Mouse (Mus musculus) E14TG2a.4 (cell line): ENCODE data around the gene Tpra1.
A peak's percentile ranks its signal among the peaks of the same experiment; 100 is the strongest.

ENCODE experiments used
- H3K27me3 ChIP-seq: 2 replicates; pipeline ENCODE4 v1.6.1; 2014; ENCODE audit warnings: low read length, control low read depth; ENCODE audit not compliant: insufficient read depth
- H3K36me3 ChIP-seq: 2 replicates; pipeline ENCODE4 v1.6.1; 2014; ENCODE audit warnings: low read length, control low read depth; ENCODE audit not compliant: insufficient read depth
- H3K4me1 ChIP-seq: replicated peaks from 2 replicates; pipeline ENCODE4 v1.6.1; 2014; ENCODE audit warnings: low read depth, low read length, control low read depth
- H3K4me3 ChIP-seq: replicated peaks from 2 replicates; pipeline ENCODE4 v1.5.1; 2014; ENCODE audit warnings: mild to moderate bottlenecking, low read length
- H3K9me3 ChIP-seq: 2 replicates; pipeline ENCODE4 v1.6.1; 2014; ENCODE audit warnings: low read length, control low read depth
- CTCF ChIP-seq: conservative IDR thresholded peaks from 2 replicates; pipeline ENCODE4 v1.5.1; 2014; ENCODE audit warnings: low read length
- NANOG ChIP-seq: IDR thresholded peaks from 2 replicates; pipeline ENCODE4 v1.6.1; 2014; ENCODE audit warnings: borderline replicate concordance, low read length, mixed read lengths
- POU5F1 ChIP-seq: IDR thresholded peaks from 2 replicates; pipeline ENCODE4 v1.6.1; 2014; ENCODE audit warnings: low read length, borderline replicate concordance

Gene Tpra1

DNA sequence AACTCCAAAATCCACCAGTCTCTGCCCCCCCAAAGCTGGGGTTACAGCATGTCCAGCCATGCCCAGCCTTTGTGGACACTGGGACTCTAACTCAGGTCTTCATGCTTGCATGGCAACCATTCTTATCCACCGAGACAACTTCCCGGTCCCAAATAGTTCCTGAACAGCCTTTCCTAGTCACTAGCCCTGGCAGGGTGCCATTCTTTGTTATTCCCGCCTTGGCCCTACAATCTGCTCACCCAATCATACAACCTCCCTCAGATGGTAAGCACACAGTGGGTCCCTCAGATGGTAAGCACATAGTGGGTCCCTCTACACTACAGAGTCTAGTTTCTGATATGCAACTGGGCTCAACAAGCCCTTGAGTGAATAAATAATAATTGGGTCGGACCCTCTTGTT, 31.5 kb upstream of the Tpra1 start:
- no peak overlapping the region for H3K4me3 ChIP-seq
- H3K9me3 ChIP-seq, result 0 out of 2 replicates have a peak, but pooled peaks cover 2% of the 10 kb centered on the region
- TF ChIP-seq NANOG, result no peak
- no peak for TF ChIP-seq POU5F1
- TF ChIP-seq CTCF, result no peak
- H3K4me1 ChIP-seq, result peaks cover 9% of the 10 kb centered on the region; the same call in 1 of the 2 replicates
- no peaks in the 10 kb centered on the region for H3K36me3 ChIP-seq
- peaks cover 62% of the 10 kb centered on the region for H3K27me3 ChIP-seq

GRCm38 (mm10) chr6:88871546-88871945, 30.5 kb upstream of the Tpra1 start:
- peaks cover 9% of the 10 kb centered on the region; the same call in 1 of the 2 replicates for H3K4me1 ChIP-seq
- H3K36me3 ChIP-seq, result no peaks in the 10 kb centered on the region
- TF ChIP-seq POU5F1, result no peak
- no peak for TF ChIP-seq CTCF
- no peak for TF ChIP-seq NANOG
- peaks cover 66% of the 10 kb centered on the region for H3K27me3 ChIP-seq
- 0 out of 2 replicates have a peak, but pooled peaks cover 2% of the 10 kb centered on the region for H3K9me3 ChIP-seq
- no peak overlapping the region for H3K4me3 ChIP-seq

- TF ChIP-seq POU5F1 (no peak), CTCF (no peak), NANOG (no peak)
- peaks cover 9% of the 10 kb centered on the region; the same call in 1 of the 2 replicates for H3K4me1 ChIP-seq
Observed at GRCm38 (mm10) chr6:88872811-88873210, 29.2 kb upstream of the Tpra1 start.

GRCm38 (mm10) chr6:88873965-88874867, 27.8 kb upstream of the Tpra1 start:
- Histone ChIP-seq H3K27me3 (peaks cover 62% of the 10 kb centered on the region), H3K4me3 (peak overlapping the region; percentile 85), H3K36me3 (peaks cover 11% of the 10 kb centered on the region), H3K4me1 (peaks cover 9% of the 10 kb centered on the region; the same call in 1 of the 2 replicates), H3K9me3 (0 out of 2 replicates have a peak, but pooled peaks cover 2% of the 10 kb centered on the region)
- TF ChIP-seq NANOG, result no peak
- no peak for TF ChIP-seq CTCF
- TF ChIP-seq POU5F1, result no peak

More at GRCm38 (mm10) chr6:88872811-88873210, 29.2 kb upstream of the Tpra1 start:
- no peaks in the 10 kb centered on the region for H3K36me3 ChIP-seq
- H3K9me3 ChIP-seq, result 0 out of 2 replicates have a peak, but pooled peaks cover 2% of the 10 kb centered on the region
- H3K4me3 ChIP-seq, result no peak overlapping the region
- H3K27me3 ChIP-seq, result peaks cover 62% of the 10 kb centered on the region

DNA sequence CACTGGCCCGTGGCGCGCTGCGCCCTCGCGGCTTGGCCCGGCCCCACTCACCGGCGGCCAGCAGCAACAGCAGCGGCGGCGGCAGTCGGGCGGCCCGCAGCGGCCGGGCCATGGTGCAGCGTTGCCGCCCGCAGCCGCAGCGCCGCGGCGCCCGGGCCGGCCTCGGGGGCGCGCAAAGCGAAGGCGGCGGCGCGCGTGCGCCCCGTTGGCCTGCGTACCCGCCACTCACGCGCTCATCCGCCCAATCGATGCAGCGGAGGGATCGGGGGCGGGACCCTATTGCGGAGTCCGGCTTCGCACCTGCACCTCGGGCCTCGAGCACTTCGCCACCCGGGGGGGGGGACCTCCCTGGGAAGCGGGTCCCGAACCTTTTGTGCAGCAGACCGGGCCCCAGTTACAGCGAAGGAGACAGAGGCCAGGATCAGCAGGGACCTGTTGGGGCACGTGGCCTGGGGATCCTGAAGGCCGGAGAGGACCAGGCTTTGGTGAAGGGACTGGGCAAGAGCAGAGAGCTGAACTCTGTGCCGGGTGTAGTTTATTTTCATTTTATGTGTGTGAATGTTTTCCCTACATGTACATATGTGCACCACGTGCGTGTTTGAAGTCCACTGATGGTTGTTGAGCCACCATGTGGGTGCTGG, 27.1 kb upstream of the Tpra1 start, which contains the start of gene Podxl2:
TSS of gene Podxl2 (minus strand) at position 177 of the 641 bp plus-strand sequence.
- no peak for TF ChIP-seq POU5F1
- TF ChIP-seq NANOG, result no peak
- TF ChIP-seq CTCF, result no peak
- H3K9me3 ChIP-seq, result 0 out of 2 replicates have a peak, but pooled peaks cover 2% of the 10 kb centered on the region
- peak within 1 kb of the TSS; percentile 85 for H3K4me3 ChIP-seq
- H3K27me3 ChIP-seq, result peaks cover 59% of the 10 kb centered on the region
- H3K4me1 ChIP-seq, result peaks cover 9% of the 10 kb centered on the region; the same call in 1 of the 2 replicates
- peaks cover 14% of the 10 kb centered on the region for H3K36me3 ChIP-seq

- H3K9me3 ChIP-seq, result 0 out of 2 replicates have a peak, but pooled peaks cover 2% of the 10 kb centered on the region
- H3K4me1 ChIP-seq, result peaks cover 28% of the 10 kb centered on the region
- peaks cover 59% of the 10 kb centered on the region for H3K36me3 ChIP-seq
- peak; percentile 25; the same call in 1 of the 2 replicates for TF ChIP-seq CTCF
- TF ChIP-seq NANOG, result no peak
- H3K4me3 ChIP-seq, result no peak overlapping the region
- peaks cover 19% of the 10 kb centered on the region for H3K27me3 ChIP-seq
Observed at GRCm38 (mm10) chr6:88879471-88879870, 22.6 kb upstream of the Tpra1 start.

DNA sequence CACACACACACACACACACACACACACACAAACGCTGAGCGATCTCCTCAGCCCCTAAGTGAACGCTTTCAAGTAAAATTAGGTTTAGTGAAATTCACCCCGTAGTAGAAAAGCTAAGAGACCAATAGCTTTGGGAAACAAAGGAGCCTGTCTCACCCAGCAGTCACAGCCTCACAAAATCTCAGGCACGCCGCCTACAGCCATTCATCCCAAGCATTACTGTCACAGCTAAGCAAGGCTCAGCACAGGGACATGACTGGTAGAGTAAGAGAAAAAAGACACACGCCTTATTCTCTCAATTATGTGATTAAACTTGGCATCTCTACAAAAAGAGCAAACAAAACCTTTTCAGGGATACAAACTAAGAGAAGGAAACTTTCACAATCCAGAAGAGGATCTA, 20.7 kb upstream of the Tpra1 start:
- no peaks in the 10 kb centered on the region for H3K9me3 ChIP-seq
- peaks cover 46% of the 10 kb centered on the region for H3K4me1 ChIP-seq
- peaks cover 77% of the 10 kb centered on the region for H3K36me3 ChIP-seq
- H3K27me3 ChIP-seq, result peaks cover 4% of the 10 kb centered on the region
- H3K4me3 ChIP-seq, result no peak overlapping the region
- no peak for TF ChIP-seq NANOG
- TF ChIP-seq POU5F1, result no peak
- no peak for TF ChIP-seq CTCF

- Histone ChIP-seq H3K4me1 (peaks cover 70% of the 10 kb centered on the region), H3K36me3 (peaks cover 95% of the 10 kb centered on the region), H3K4me3 (0 out of 2 replicates have a peak overlapping the region, but pooled peaks have one; percentile 37), H3K27me3 (no peaks in the 10 kb centered on the region), H3K9me3 (no peaks in the 10 kb centered on the region)
- TF ChIP-seq POU5F1, result no peak
- TF ChIP-seq NANOG, result no peak
- no peak for TF ChIP-seq CTCF
Observed at GRCm38 (mm10) chr6:88884195-88884594, 17.9 kb upstream of the Tpra1 start.
